Mouse (Mus musculus): ENCODE results near the gene Arhgef7.

DNA sequence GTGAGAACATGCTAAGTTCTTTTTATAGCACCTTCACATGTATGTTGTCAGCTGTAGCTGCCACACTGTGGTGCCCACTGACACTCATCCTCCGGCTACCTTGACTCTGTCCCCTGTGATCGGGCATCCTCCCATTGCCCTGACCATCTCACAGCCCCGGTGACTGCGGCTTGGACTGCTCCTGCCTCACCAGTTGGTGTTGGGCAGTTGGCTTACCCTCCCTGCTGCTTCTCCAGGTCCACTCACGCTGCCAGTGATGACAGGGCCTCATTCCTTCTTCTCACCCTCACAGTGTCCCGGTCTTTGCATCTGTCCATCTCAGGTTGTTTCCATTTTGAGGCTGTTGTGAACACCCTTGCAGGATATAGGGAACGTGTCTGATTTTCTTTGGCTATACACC lies 35.3 kb downstream of the Arhgef7 start:
- TF ChIP-seq CTCF (IDR thresholded peaks at IDR 0.05; ENCODE audit: low read depth) (no peak), EP300 (IDR thresholded peaks at IDR 0.05; ENCODE audit: low read depth) (no peak)
